Mouse (Mus musculus): ENCODE measurements around the gene Brix1. TPM values are rescaled to one million over a fixed set of nuclear protein-coding genes. Genes with fewer than 3 reads are reported as not detected.

The Brix1 gene
- total and polyA plus RNA-seq, 3 experiments, result 25.3 to 354 (median 93.4) TPM

DNA sequence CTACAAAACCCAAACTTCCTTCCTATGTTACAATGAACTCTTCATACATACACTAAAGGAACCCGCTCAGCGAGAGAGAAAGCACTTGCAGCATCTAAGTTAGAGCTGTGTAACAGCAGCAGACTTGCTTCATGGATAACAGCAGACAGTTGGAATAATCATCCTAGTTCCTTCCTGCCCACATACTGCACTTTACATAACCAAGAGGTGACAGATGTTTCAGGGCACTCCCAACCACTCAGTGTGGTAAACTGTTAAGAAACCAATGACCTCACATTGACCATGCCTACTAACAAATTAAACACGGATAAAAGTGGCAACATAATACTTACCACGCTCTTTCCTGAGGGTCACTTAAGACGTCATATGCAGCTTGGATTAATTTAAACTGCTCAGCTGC is 22.2 kb downstream of the Brix1 start:
- dilution Hi-C loops (cut with MboI; ENCODE audit: extremely low pct_ligation_motif_present, extremely low pct_unique_long_range_greater_than_20kb, low sequenced_read_pairs), result no loop called here
- Histone ChIP-seq H3K36me3 (replicated peaks in 1 of 2; ENCODE audit: control insufficient read depth in 1 of 2, insufficient read depth in 1 of 2, low read length in 1 of 2) (peaks cover 12 to 48% of the 10 kb centered on the region in 2 experiments), H3K9me3 (replicated peaks; ENCODE audit: low read length) (no peaks in the 10 kb centered on the region), H3K27me3 (replicated peaks) (no peaks in the 10 kb centered on the region), H3K79me2 (replicated peaks; ENCODE audit: control insufficient read depth, extremely low read depth, insufficient read depth, poor library complexity, severe bottlenecking) (peaks cover 13% of the 10 kb centered on the region), H3K9ac (ENCODE audit: insufficient read depth, low read depth) (no peak overlapping the region), H3K4me3 (replicated peaks in 1 of 3; ENCODE audit: low read depth in 2 of 3, low read length in 2 of 3, poor library complexity in 1 of 3) (no peak overlapping the region), H3K4me2 (ENCODE audit: insufficient read depth, low read depth, poor library complexity, severe bottlenecking) (no peak overlapping the region), H3K27ac (ENCODE audit: insufficient read depth, low read depth) (no peak overlapping the region), H3K4me1 (ENCODE audit: control insufficient read depth in 1 of 2, insufficient read depth in 2 of 2) (peaks cover 0 to 16% of the 10 kb centered on the region in 2 experiments; a peak in 2 of 4 replicates)
- DNase-seq (ENCODE audit: extremely low read depth), result no peak
- TF ChIP-seq USF2 (conservative IDR thresholded peaks at IDR 0.05; ENCODE audit: low read depth, low read length), result no peak
- TF ChIP-seq POLR2A (IDR thresholded peaks at IDR 0.05; ENCODE audit: low read depth, low read length), result no peak
- TF ChIP-seq E2F4 (IDR thresholded peaks at IDR 0.05; ENCODE audit: insufficient replicate concordance, low read depth, low read length), result no peak
- no peak for TF ChIP-seq ETS1 (conservative IDR thresholded peaks at IDR 0.05; ENCODE audit: low read depth, low read length)
- TF ChIP-seq MAFK (IDR thresholded peaks at IDR 0.05; ENCODE audit: insufficient replicate concordance, low read length), result no peak
- TF ChIP-seq CTCF (conservative IDR thresholded peaks at IDR 0.05 in 1 of 2, IDR thresholded peaks at IDR 0.05 in 1 of 2; ENCODE audit: low read depth in 2 of 2, low read length in 2 of 2), result no peak
- TF ChIP-seq EP300 (IDR thresholded peaks at IDR 0.05; ENCODE audit: low read length), result no peak
- in situ Hi-C loops (cut with MboI; ENCODE audit: low pct_ligation_motif_present, low pct_unique_long_range_greater_than_20kb, low sequenced_read_pairs), result no loop called here

DNA sequence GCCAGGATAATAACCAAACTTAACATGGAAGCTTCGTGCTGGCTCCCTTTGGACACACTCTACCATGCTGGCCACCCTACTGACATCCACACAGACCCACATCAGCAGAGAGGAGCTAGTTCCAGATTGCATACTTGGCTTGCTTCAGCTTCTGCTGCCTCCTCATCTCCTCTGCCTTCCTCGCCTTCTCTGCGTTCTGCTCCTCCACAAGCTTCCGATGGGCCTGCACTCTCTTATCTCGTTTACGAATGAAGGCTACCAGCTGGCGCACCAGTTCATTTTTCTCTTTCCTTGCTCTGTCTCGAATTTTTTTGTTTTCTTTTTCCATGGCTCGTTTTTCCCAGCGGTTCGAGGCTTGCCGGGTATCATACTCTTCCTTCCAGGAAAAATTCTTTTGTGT is 24.8 kb downstream of the Brix1 start:
- Histone ChIP-seq H3K9me3 (replicated peaks; ENCODE audit: low read length) (no peaks in the 10 kb centered on the region), H3K27ac (ENCODE audit: insufficient read depth, low read depth) (no peak overlapping the region), H3K4me1 (ENCODE audit: control insufficient read depth in 1 of 2, insufficient read depth in 2 of 2) (peaks cover 0 to 13% of the 10 kb centered on the region in 2 experiments; a peak in 1 of 4 replicates), H3K9ac (ENCODE audit: insufficient read depth, low read depth) (no peak overlapping the region), H3K4me2 (ENCODE audit: insufficient read depth, low read depth, poor library complexity, severe bottlenecking) (no peak overlapping the region), H3K36me3 (replicated peaks in 1 of 2; ENCODE audit: control insufficient read depth in 1 of 2, insufficient read depth in 1 of 2, low read length in 1 of 2) (peaks cover 17 to 59% of the 10 kb centered on the region in 2 experiments), H3K4me3 (replicated peaks in 1 of 3; ENCODE audit: low read depth in 2 of 3, low read length in 2 of 3, poor library complexity in 1 of 3) (no peak overlapping the region), H3K27me3 (replicated peaks) (no peaks in the 10 kb centered on the region), H3K79me2 (replicated peaks; ENCODE audit: control insufficient read depth, extremely low read depth, insufficient read depth, poor library complexity, severe bottlenecking) (0 out of 2 replicates have a peak, but pooled peaks cover 5% of the 10 kb centered on the region)
- TF ChIP-seq TCF12 (IDR thresholded peaks at IDR 0.05; ENCODE audit: low read depth, low read length) (no peak), EP300 (IDR thresholded peaks at IDR 0.05; ENCODE audit: low read length) (no peak), ELF1 (IDR thresholded peaks at IDR 0.05; ENCODE audit: low read depth, low read length) (no peak), CHD1 (IDR thresholded peaks at IDR 0.05; ENCODE audit: low read depth, low read length) (no peak), ZKSCAN1 (IDR thresholded peaks at IDR 0.05; ENCODE audit: borderline replicate concordance, low read depth, low read length) (no peak), ETS1 (conservative IDR thresholded peaks at IDR 0.05; ENCODE audit: low read depth, low read length) (no peak), JUN (IDR thresholded peaks at IDR 0.05; ENCODE audit: insufficient read depth, low read depth, low read length) (no peak)
- no peak for DNase-seq (ENCODE audit: extremely low read depth)
- dilution Hi-C loops (cut with MboI; ENCODE audit: extremely low pct_ligation_motif_present, extremely low pct_unique_long_range_greater_than_20kb, low sequenced_read_pairs) (no loop called here), in situ Hi-C loops (cut with MboI; ENCODE audit: low pct_ligation_motif_present, low pct_unique_long_range_greater_than_20kb, low sequenced_read_pairs) (no loop called here)

- TF ChIP-seq MYC (IDR thresholded peaks at IDR 0.05; ENCODE audit: low read depth, low read length) (no peak), SIN3A (IDR thresholded peaks at IDR 0.05; ENCODE audit: low read length) (no peak), MAZ (IDR thresholded peaks at IDR 0.05; ENCODE audit: low read depth, low read length) (no peak), E2F4 (IDR thresholded peaks at IDR 0.05; ENCODE audit: insufficient replicate concordance, low read depth, low read length) (no peak), NRF1 (IDR thresholded peaks at IDR 0.05; ENCODE audit: low read depth, low read length) (no peak), BHLHE40 (IDR thresholded peaks at IDR 0.05; ENCODE audit: low read depth, low read length) (no peak)
- peaks cover 0 to 7% of the 10 kb centered on the region in 2 experiments; a peak in 2 of 4 replicates for H3K4me1 ChIP-seq (ENCODE audit: control insufficient read depth in 1 of 2, insufficient read depth in 2 of 2)
- no peak overlapping the region for H3K27ac ChIP-seq (ENCODE audit: insufficient read depth, low read depth)
- in situ Hi-C loops (cut with MboI; ENCODE audit: low pct_ligation_motif_present, low pct_unique_long_range_greater_than_20kb, low sequenced_read_pairs), result no loop called here
- dilution Hi-C loops (cut with MboI; ENCODE audit: extremely low pct_ligation_motif_present, extremely low pct_unique_long_range_greater_than_20kb, low sequenced_read_pairs), result no loop called here
- H3K27me3 ChIP-seq (replicated peaks), result no peaks in the 10 kb centered on the region
- H3K4me3 ChIP-seq (replicated peaks in 1 of 3; ENCODE audit: low read depth in 2 of 3, low read length in 2 of 3, poor library complexity in 1 of 3), result no peak overlapping the region
- H3K9ac ChIP-seq (ENCODE audit: insufficient read depth, low read depth), result no peak overlapping the region
- DNase-seq (ENCODE audit: extremely low read depth), result no peak
- H3K9me3 ChIP-seq (replicated peaks; ENCODE audit: low read length), result no peaks in the 10 kb centered on the region
- peaks cover 26 to 63% of the 10 kb centered on the region in 2 experiments for H3K36me3 ChIP-seq (replicated peaks in 1 of 2; ENCODE audit: control insufficient read depth in 1 of 2, insufficient read depth in 1 of 2, low read length in 1 of 2)
- no peak overlapping the region for H3K4me2 ChIP-seq (ENCODE audit: insufficient read depth, low read depth, poor library complexity, severe bottlenecking)
- no peaks in the 10 kb centered on the region for H3K79me2 ChIP-seq (replicated peaks; ENCODE audit: control insufficient read depth, extremely low read depth, insufficient read depth, poor library complexity, severe bottlenecking)
Observed at GRCm38 (mm10) chr15:10447102-10447501, 38.6 kb downstream of the Brix1 start.
